Mouse (Mus musculus) neural tube, embryonic 15.5 days (tissue): Measurements from ENCODE around the gene Gfi1. TPM values are rescaled to one million over a fixed set of nuclear protein-coding genes. Genes with fewer than 3 reads are reported as not detected.
A peak's percentile ranks its signal among the peaks of the same experiment; 100 is the strongest.

ENCODE experiments used
- ATAC-seq: fragments of 200-750 bp; cut with Nextera tagmentation; 2 replicates; pipeline ENCODE4 v1.8.0; 2017; ENCODE audit warnings: mild to moderate bottlenecking, moderate TSS enrichment, moderate library complexity; ENCODE audit not compliant: low FRiP score
- H3K27ac ChIP-seq: fragments of 300-500 bp; sonication (generic); replicated peaks from 2 replicates; pipeline ENCODE4 v1.5.1; 2015; ENCODE audit warnings: mild to moderate bottlenecking, inconsistent platforms
- H3K27me3 ChIP-seq: fragments of 300-500 bp; sonication (generic); replicated peaks from 2 replicates; pipeline ENCODE4 v1.6.1; 2015; ENCODE audit warnings: inconsistent platforms
- H3K36me3 ChIP-seq: fragments of 300-500 bp; sonication (generic); 2 replicates; pipeline ENCODE4 v1.6.1; 2015; ENCODE audit warnings: inconsistent platforms
- H3K4me1 ChIP-seq: fragments of 300-500 bp; sonication (generic); 2 replicates; pipeline ENCODE4 v1.6.1; 2015; ENCODE audit warnings: inconsistent platforms
- H3K4me2 ChIP-seq: fragments of 300-500 bp; sonication (generic); 2 replicates; pipeline ENCODE4 v1.6.1; 2015; ENCODE audit warnings: inconsistent platforms, mild to moderate bottlenecking, moderate library complexity
- H3K4me3 ChIP-seq: fragments of 300-500 bp; sonication (generic); replicated peaks from 2 replicates; pipeline ENCODE4 v1.5.1; 2015; ENCODE audit warnings: mild to moderate bottlenecking, inconsistent platforms
- H3K9ac ChIP-seq: fragments of 300-500 bp; sonication (generic); replicated peaks from 2 replicates; pipeline ENCODE4 v1.6.1; 2015; ENCODE audit warnings: mild to moderate bottlenecking, inconsistent platforms
- H3K9me3 ChIP-seq: fragments of 300-500 bp; sonication (generic); replicated peaks from 2 replicates; pipeline ENCODE4 v1.6.1; 2016; ENCODE audit warnings: inconsistent platforms
- WGBS: fragments of 180-500 bp; shearing (Covaris S2); methylation state at CpG from one replicate; pipeline ENCODE4 v1.1.7; 2015; ENCODE audit warnings: mixed read lengths; 5-methylcytosine and 5-hydroxymethylcytosine counted together
- polyA plus RNA-seq: library from polyadenylated mRNA; unstranded; fragments of >200 nt; fragmentation: Nextera tagmentation; extraction: Ambion mirVana; gene quantifications from 2 replicates; pipeline ENCODE4 v1.2.1, GENCODE M21; 2015

The Gfi1 gene
- polyA plus RNA-seq, 1 experiment from 2014 or later, result not detected

- WGBS, result 5% methylated on average over 58 of the region's 58 CpGs
- H3K27ac ChIP-seq, result no peak overlapping the region
- no peaks in the 10 kb centered on the region for H3K36me3 ChIP-seq
- H3K4me2 ChIP-seq, result peak overlapping the region; percentile 64
- ATAC-seq, result peak; percentile 21; the same call in 1 of the 2 replicates
- peaks cover 44% of the 10 kb centered on the region for H3K4me1 ChIP-seq
- H3K27me3 ChIP-seq, result peaks cover 96% of the 10 kb centered on the region
- no peak overlapping the region; the same call in 1 of the 2 replicates for H3K9ac ChIP-seq
- H3K9me3 ChIP-seq, result no peaks in the 10 kb centered on the region
- H3K4me3 ChIP-seq, result peak overlapping the region; percentile 35
These were observed 4.7 kb downstream of the Gfi1 start for GRCm38 (mm10) chr5:107720991-107721637.

GRCm38 (mm10) chr5:107720511-107720910 is 5.3 kb downstream of the Gfi1 start:
- Histone ChIP-seq H3K4me3 (peak overlapping the region; percentile 35; the same call in 1 of the 2 replicates), H3K36me3 (no peaks in the 10 kb centered on the region), H3K27me3 (peaks cover 90% of the 10 kb centered on the region), H3K9ac (no peak overlapping the region), H3K27ac (no peak overlapping the region), H3K9me3 (no peaks in the 10 kb centered on the region), H3K4me2 (no peak overlapping the region), H3K4me1 (peaks cover 39% of the 10 kb centered on the region)
- 7% methylated on average over 5 of the region's 5 CpGs for WGBS
- ATAC-seq, result no peak

GRCm38 (mm10) chr5:107719786-107720185 is 6.0 kb downstream of the Gfi1 start:
- H3K27me3 ChIP-seq, result peaks cover 86% of the 10 kb centered on the region

GRCm38 (mm10) chr5:107719209-107719608 is 6.6 kb downstream of the Gfi1 start:
- H3K27ac ChIP-seq, result no peak overlapping the region
- no peak overlapping the region for H3K9ac ChIP-seq
- ATAC-seq, result no peak
- H3K36me3 ChIP-seq, result no peaks in the 10 kb centered on the region
- 19% methylated on average over 3 of the region's 3 CpGs for WGBS
- peaks cover 28% of the 10 kb centered on the region for H3K4me1 ChIP-seq
- no peak overlapping the region for H3K4me2 ChIP-seq
- no peak overlapping the region for H3K4me3 ChIP-seq
- no peaks in the 10 kb centered on the region for H3K9me3 ChIP-seq
- H3K27me3 ChIP-seq, result peaks cover 86% of the 10 kb centered on the region

More at GRCm38 (mm10) chr5:107719786-107720185, 6.0 kb downstream of the Gfi1 start:
- Histone ChIP-seq H3K9ac (no peak overlapping the region), H3K4me3 (no peak overlapping the region), H3K4me1 (peaks cover 31% of the 10 kb centered on the region), H3K27ac (no peak overlapping the region), H3K9me3 (no peaks in the 10 kb centered on the region), H3K36me3 (no peaks in the 10 kb centered on the region), H3K4me2 (no peak overlapping the region)
- 24% methylated on average over 1 of the region's 1 CpGs for WGBS
- ATAC-seq, result no peak

GRCm38 (mm10) chr5:107717871-107718361 is 7.9 kb downstream of the Gfi1 start:
- Histone ChIP-seq H3K4me1 (peaks cover 15% of the 10 kb centered on the region), H3K9me3 (no peaks in the 10 kb centered on the region), H3K4me2 (no peak overlapping the region), H3K27me3 (peaks cover 84% of the 10 kb centered on the region), H3K27ac (no peak overlapping the region), H3K4me3 (no peak overlapping the region), H3K36me3 (no peaks in the 10 kb centered on the region), H3K9ac (no peak overlapping the region)
- 12% methylated on average over 11 of the region's 11 CpGs for WGBS
- no peak for ATAC-seq

GRCm38 (mm10) chr5:107711689-107712088 is 14.1 kb downstream of the Gfi1 start:
- Histone ChIP-seq H3K9ac (no peak overlapping the region), H3K4me1 (no peaks in the 10 kb centered on the region), H3K4me3 (no peak overlapping the region), H3K27ac (no peak overlapping the region), H3K27me3 (peaks cover 45% of the 10 kb centered on the region), H3K4me2 (no peak overlapping the region), H3K9me3 (no peaks in the 10 kb centered on the region), H3K36me3 (no peaks in the 10 kb centered on the region)
- no peak for ATAC-seq
- 55% methylated on average over 2 of the region's 2 CpGs for WGBS

GRCm38 (mm10) chr5:107708124-107708797 is 17.6 kb downstream of the Gfi1 start:
- Histone ChIP-seq H3K36me3 (no peaks in the 10 kb centered on the region), H3K4me3 (no peak overlapping the region), H3K9ac (no peak overlapping the region), H3K4me2 (no peak overlapping the region), H3K27ac (no peak overlapping the region), H3K27me3 (peaks cover 22% of the 10 kb centered on the region), H3K9me3 (no peaks in the 10 kb centered on the region), H3K4me1 (no peaks in the 10 kb centered on the region)
- 92% methylated on average over 8 of the region's 8 CpGs for whole genome bisulfite sequencing
- ATAC-seq, result no peak

- Histone ChIP-seq H3K4me2 (no peak overlapping the region), H3K9me3 (no peaks in the 10 kb centered on the region), H3K9ac (no peak overlapping the region), H3K4me1 (no peaks in the 10 kb centered on the region), H3K36me3 (no peaks in the 10 kb centered on the region), H3K4me3 (no peak overlapping the region), H3K27ac (no peak overlapping the region), H3K27me3 (peaks cover 15% of the 10 kb centered on the region)
- ATAC-seq, result no peak
- WGBS, result 85% methylated on average over 1 of the region's 1 CpGs
These were observed 19.6 kb downstream of the Gfi1 start for GRCm38 (mm10) chr5:107706262-107706661.

GRCm38 (mm10) chr5:107705756-107706155 is 20.1 kb downstream of the Gfi1 start:
- H3K9ac ChIP-seq, result no peak overlapping the region
- H3K4me2 ChIP-seq, result no peak overlapping the region
- H3K4me1 ChIP-seq, result no peaks in the 10 kb centered on the region
- no peak for ATAC-seq
- no peak overlapping the region for H3K27ac ChIP-seq
- H3K4me3 ChIP-seq, result no peak overlapping the region
- H3K27me3 ChIP-seq, result peaks cover 13% of the 10 kb centered on the region
- no peaks in the 10 kb centered on the region for H3K9me3 ChIP-seq
- WGBS, result 88% methylated on average over 4 of the region's 4 CpGs
- no peaks in the 10 kb centered on the region for H3K36me3 ChIP-seq

GRCm38 (mm10) chr5:107703207-107703763 is 22.6 kb downstream of the Gfi1 start:
- Histone ChIP-seq H3K4me2 (no peak overlapping the region), H3K4me1 (no peaks in the 10 kb centered on the region), H3K9me3 (no peaks in the 10 kb centered on the region), H3K27ac (no peak overlapping the region), H3K4me3 (no peak overlapping the region), H3K36me3 (no peaks in the 10 kb centered on the region), H3K27me3 (no peaks in the 10 kb centered on the region), H3K9ac (no peak overlapping the region)
- 88% methylated on average over 6 of the region's 6 CpGs for WGBS
- ATAC-seq, result no peak

- WGBS, result 86% methylated on average over 9 of the region's 9 CpGs
- H3K36me3 ChIP-seq, result no peaks in the 10 kb centered on the region
- H3K9me3 ChIP-seq, result no peaks in the 10 kb centered on the region; the same call in 1 of the 2 replicates
- H3K27ac ChIP-seq, result no peak overlapping the region
- H3K4me2 ChIP-seq, result no peak overlapping the region
- no peak overlapping the region for H3K9ac ChIP-seq
- no peak for ATAC-seq
- H3K4me1 ChIP-seq, result no peaks in the 10 kb centered on the region
- H3K27me3 ChIP-seq, result no peaks in the 10 kb centered on the region
- H3K4me3 ChIP-seq, result no peak overlapping the region
These were observed 24.2 kb downstream of the Gfi1 start for GRCm38 (mm10) chr5:107701658-107702057.

GRCm38 (mm10) chr5:107700873-107701272 is 25.0 kb downstream of the Gfi1 start:
- Histone ChIP-seq H3K27ac (no peak overlapping the region), H3K4me3 (no peak overlapping the region), H3K36me3 (no peaks in the 10 kb centered on the region), H3K4me2 (no peak overlapping the region), H3K27me3 (no peaks in the 10 kb centered on the region), H3K4me1 (no peaks in the 10 kb centered on the region), H3K9ac (no peak overlapping the region), H3K9me3 (no peaks in the 10 kb centered on the region; the same call in 1 of the 2 replicates)
- WGBS, result 93% methylated on average over 10 of the region's 10 CpGs
- ATAC-seq, result no peak
